Mouse (Mus musculus): ENCODE measurements around the gene Dapl1. TPM values are rescaled to one million over a fixed set of nuclear protein-coding genes. Genes with fewer than 3 reads are reported as not detected.

Gene Dapl1
- polyA plus RNA-seq, 1 experiment from 2014 or later, result 50.9 TPM

GRCm38 (mm10) chr2:59452102-59452501 is 32.4 kb upstream of the Dapl1 start:
- whole genome bisulfite sequencing, result 70% methylated on average over 3 of the region's 3 CpGs
- Histone ChIP-seq H3K27ac (no peak overlapping the region), H3K9me3 (no peaks in the 10 kb centered on the region), H3K4me3 (replicated peaks) (no peak overlapping the region), H3K4me2 (no peak overlapping the region), H3K27me3 (replicated peaks) (no peaks in the 10 kb centered on the region), H3K4me1 (no peaks in the 10 kb centered on the region), H3K9ac (no peak overlapping the region), H3K36me3 (no peaks in the 10 kb centered on the region)
- no peak for ATAC-seq (ENCODE audit: insufficient read depth, low FRiP score, low read depth)

- Histone ChIP-seq H3K36me3 (no peaks in the 10 kb centered on the region), H3K4me3 (replicated peaks) (no peak overlapping the region), H3K9me3 (no peaks in the 10 kb centered on the region), H3K27ac (no peak overlapping the region), H3K9ac (no peak overlapping the region), H3K27me3 (replicated peaks) (no peaks in the 10 kb centered on the region), H3K4me1 (no peaks in the 10 kb centered on the region), H3K4me2 (no peak overlapping the region)
- WGBS, result 77% methylated on average over 6 of the region's 6 CpGs
- no peak for ATAC-seq (ENCODE audit: insufficient read depth, low FRiP score, low read depth)
Measured at GRCm38 (mm10) chr2:59462086-59462485, 22.4 kb upstream of the Dapl1 start.

GRCm38 (mm10) chr2:59463428-59464182 is 20.8 kb upstream of the Dapl1 start:
- WGBS, result 73% methylated on average over 12 of the region's 12 CpGs
- no peak overlapping the region for H3K9ac ChIP-seq
- no peak for ATAC-seq (ENCODE audit: insufficient read depth, low FRiP score, low read depth)
- H3K4me3 ChIP-seq (replicated peaks), result no peak overlapping the region
- no peaks in the 10 kb centered on the region for H3K9me3 ChIP-seq
- no peaks in the 10 kb centered on the region for H3K27me3 ChIP-seq (replicated peaks)
- no peaks in the 10 kb centered on the region for H3K4me1 ChIP-seq
- no peak overlapping the region for H3K27ac ChIP-seq
- no peak overlapping the region for H3K4me2 ChIP-seq
- H3K36me3 ChIP-seq, result no peaks in the 10 kb centered on the region

GRCm38 (mm10) chr2:59465671-59466070 is 18.8 kb upstream of the Dapl1 start:
- H3K4me3 ChIP-seq (replicated peaks), result no peak overlapping the region
- ATAC-seq (ENCODE audit: insufficient read depth, low FRiP score, low read depth), result no peak
- 76% methylated on average over 5 of the region's 5 CpGs for WGBS

GRCm38 (mm10) chr2:59466358-59466757 is 18.1 kb upstream of the Dapl1 start:
- no peaks in the 10 kb centered on the region for H3K9me3 ChIP-seq
- H3K27ac ChIP-seq, result no peak overlapping the region; the same call in 1 of the 2 replicates
- H3K9ac ChIP-seq, result no peak overlapping the region
- H3K36me3 ChIP-seq, result no peaks in the 10 kb centered on the region
- H3K4me3 ChIP-seq (replicated peaks), result no peak overlapping the region
- no peaks in the 10 kb centered on the region for H3K27me3 ChIP-seq (replicated peaks)
- no peak overlapping the region for H3K4me2 ChIP-seq
- WGBS, result 75% methylated on average over 5 of the region's 5 CpGs
- H3K4me1 ChIP-seq, result 0 out of 2 replicates have a peak, but pooled peaks cover 3% of the 10 kb centered on the region
- ATAC-seq (ENCODE audit: insufficient read depth, low FRiP score, low read depth), result no peak

More at GRCm38 (mm10) chr2:59465671-59466070, 18.8 kb upstream of the Dapl1 start:
- Histone ChIP-seq H3K27me3 (replicated peaks) (no peaks in the 10 kb centered on the region), H3K27ac (no peak overlapping the region), H3K36me3 (no peaks in the 10 kb centered on the region), H3K4me1 (0 out of 2 replicates have a peak, but pooled peaks cover 2% of the 10 kb centered on the region), H3K9ac (no peak overlapping the region), H3K9me3 (no peaks in the 10 kb centered on the region), H3K4me2 (no peak overlapping the region)

- H3K4me3 ChIP-seq (replicated peaks), result no peak overlapping the region
- no peak overlapping the region for H3K4me2 ChIP-seq
- H3K9ac ChIP-seq, result no peak overlapping the region
- H3K27ac ChIP-seq, result no peak overlapping the region
- H3K9me3 ChIP-seq, result no peaks in the 10 kb centered on the region
- H3K4me1 ChIP-seq, result 0 out of 2 replicates have a peak, but pooled peaks cover 3% of the 10 kb centered on the region
- no peaks in the 10 kb centered on the region for H3K27me3 ChIP-seq (replicated peaks)
- 42% methylated on average over 4 of the region's 4 CpGs for WGBS
- no peak for ATAC-seq (ENCODE audit: insufficient read depth, low FRiP score, low read depth)
- H3K36me3 ChIP-seq, result no peaks in the 10 kb centered on the region
Measured at GRCm38 (mm10) chr2:59467085-59467484, 17.4 kb upstream of the Dapl1 start.

GRCm38 (mm10) chr2:59467976-59468375 is 16.5 kb upstream of the Dapl1 start:
- Histone ChIP-seq H3K36me3 (no peaks in the 10 kb centered on the region), H3K4me1 (0 out of 2 replicates have a peak, but pooled peaks cover 3% of the 10 kb centered on the region), H3K9ac (no peak overlapping the region), H3K4me2 (no peak overlapping the region), H3K27me3 (replicated peaks) (no peaks in the 10 kb centered on the region), H3K27ac (no peak overlapping the region), H3K4me3 (replicated peaks) (no peak overlapping the region), H3K9me3 (no peaks in the 10 kb centered on the region)
- 87% methylated on average over 6 of the region's 6 CpGs for WGBS
- ATAC-seq (ENCODE audit: insufficient read depth, low FRiP score, low read depth), result no peak

- Histone ChIP-seq H3K4me2 (no peak overlapping the region), H3K4me1 (0 out of 2 replicates have a peak, but pooled peaks cover 3% of the 10 kb centered on the region), H3K9me3 (no peaks in the 10 kb centered on the region), H3K27ac (no peak overlapping the region), H3K9ac (no peak overlapping the region), H3K36me3 (no peaks in the 10 kb centered on the region), H3K4me3 (replicated peaks) (no peak overlapping the region), H3K27me3 (replicated peaks) (no peaks in the 10 kb centered on the region)
- WGBS, result 67% methylated on average over 8 of the region's 8 CpGs
- no peak for ATAC-seq (ENCODE audit: insufficient read depth, low FRiP score, low read depth)
Measured at GRCm38 (mm10) chr2:59469590-59470245, 14.7 kb upstream of the Dapl1 start.

- H3K27ac ChIP-seq, result no peak overlapping the region
- no peak; the same call in 1 of the 2 replicates for ATAC-seq (ENCODE audit: insufficient read depth, low FRiP score, low read depth)
- WGBS, result 62% methylated on average over 11 of the region's 11 CpGs
Measured at GRCm38 (mm10) chr2:59470326-59471031, 14.0 kb upstream of the Dapl1 start.

GRCm38 (mm10) chr2:59471051-59471948 is 13.2 kb upstream of the Dapl1 start:
- Histone ChIP-seq H3K27ac (no peak overlapping the region), H3K4me3 (replicated peaks) (no peak overlapping the region), H3K27me3 (replicated peaks) (no peaks in the 10 kb centered on the region), H3K36me3 (no peaks in the 10 kb centered on the region), H3K9me3 (no peaks in the 10 kb centered on the region), H3K4me1 (0 out of 2 replicates have a peak, but pooled peaks cover 3% of the 10 kb centered on the region), H3K9ac (no peak overlapping the region), H3K4me2 (no peak overlapping the region)
- WGBS, result 54% methylated on average over 15 of the region's 15 CpGs
- ATAC-seq (ENCODE audit: insufficient read depth, low FRiP score, low read depth), result no peak

More at GRCm38 (mm10) chr2:59470326-59471031, 14.0 kb upstream of the Dapl1 start:
- H3K4me3 ChIP-seq (replicated peaks), result no peak overlapping the region
- no peak overlapping the region for H3K9ac ChIP-seq
- H3K36me3 ChIP-seq, result no peaks in the 10 kb centered on the region
- no peaks in the 10 kb centered on the region for H3K9me3 ChIP-seq
- H3K4me2 ChIP-seq, result no peak overlapping the region
- H3K27me3 ChIP-seq (replicated peaks), result no peaks in the 10 kb centered on the region
- 0 out of 2 replicates have a peak, but pooled peaks cover 3% of the 10 kb centered on the region for H3K4me1 ChIP-seq

GRCm38 (mm10) chr2:59474336-59474735 is 10.1 kb upstream of the Dapl1 start:
- H3K4me1 ChIP-seq, result 0 out of 2 replicates have a peak, but pooled peaks cover 3% of the 10 kb centered on the region
- ATAC-seq (ENCODE audit: insufficient read depth, low FRiP score, low read depth), result no peak
- H3K27me3 ChIP-seq (replicated peaks), result no peaks in the 10 kb centered on the region
- H3K4me2 ChIP-seq, result no peak overlapping the region
- H3K9me3 ChIP-seq, result no peaks in the 10 kb centered on the region
- H3K4me3 ChIP-seq (replicated peaks), result no peak overlapping the region
- no peak overlapping the region for H3K9ac ChIP-seq
- no peaks in the 10 kb centered on the region for H3K36me3 ChIP-seq
- H3K27ac ChIP-seq, result no peak overlapping the region
- WGBS, result 85% methylated on average over 4 of the region's 4 CpGs
